Mouse (Mus musculus) thymus, postnatal 4 days (tissue): ENCODE results near the gene Kdf1.

Experiments used
- DNase-seq: peaks from one replicate; pipeline ENCODE4 v3.0.0; 2021

The Kdf1 gene

DNA sequence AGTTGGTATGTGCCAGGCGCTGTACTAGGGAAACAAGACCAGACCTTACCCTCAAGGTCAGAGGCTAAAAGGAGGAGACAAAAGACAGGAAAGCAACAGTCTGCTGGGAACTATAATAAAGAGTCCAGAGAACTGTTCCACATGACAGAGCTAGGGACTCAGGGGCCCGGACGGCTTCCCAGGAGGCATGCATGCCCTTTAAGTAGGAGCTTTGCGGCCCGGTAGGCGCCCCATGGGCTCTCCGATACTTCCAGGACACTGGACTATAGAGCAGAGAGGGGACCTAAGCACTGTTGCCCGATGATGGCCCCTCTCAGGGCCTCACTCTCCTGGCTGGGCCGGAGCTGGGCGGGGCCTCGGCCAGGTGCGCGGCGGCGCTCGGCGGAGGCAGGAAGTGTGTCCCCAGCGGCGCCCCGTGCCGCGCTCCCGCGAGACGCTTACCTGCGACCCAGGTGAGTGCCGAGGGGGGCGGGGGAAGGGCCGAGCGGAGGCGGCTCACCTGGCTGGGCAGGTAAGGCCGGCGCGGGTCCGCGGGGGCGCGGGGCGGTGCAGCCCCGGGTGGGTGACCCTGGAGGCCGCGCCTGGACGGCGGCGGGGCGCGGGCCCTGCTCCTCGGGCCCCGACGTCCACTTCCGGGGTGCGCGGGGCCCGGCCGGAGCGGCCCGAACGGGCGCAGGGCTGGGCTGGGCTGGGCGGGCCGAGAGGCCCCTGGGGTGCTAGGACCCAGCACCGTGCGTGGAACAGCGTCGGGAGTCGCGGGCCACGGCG lies at the start of gene Kdf1:
Gene Kdf1 (plus strand): TSS at position 363 of the 768 bp plus-strand sequence.
- DNase-seq = peak; percentile 49

DNA sequence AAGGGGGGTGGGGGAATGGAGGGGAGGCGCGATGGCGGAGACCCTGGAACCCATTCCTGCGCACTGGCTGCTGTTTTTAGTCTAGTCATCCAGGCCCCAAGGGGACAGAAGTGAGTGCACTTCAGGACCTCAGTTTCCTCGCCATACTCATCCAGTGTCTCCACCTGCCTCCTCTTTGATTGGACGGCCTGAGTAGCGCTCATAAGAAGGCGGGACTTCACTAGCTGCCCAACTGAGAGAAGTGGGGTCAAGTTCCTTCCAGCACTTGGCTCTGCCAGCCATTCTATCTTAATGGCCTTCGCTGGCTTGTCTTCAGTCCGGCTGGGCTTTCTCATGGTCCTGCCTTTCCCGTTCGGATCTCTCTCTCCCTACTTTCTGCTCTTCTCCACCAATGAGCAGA lies 49.6 kb upstream of the Kdf1 start:
- DNase-seq = no peak

DNA sequence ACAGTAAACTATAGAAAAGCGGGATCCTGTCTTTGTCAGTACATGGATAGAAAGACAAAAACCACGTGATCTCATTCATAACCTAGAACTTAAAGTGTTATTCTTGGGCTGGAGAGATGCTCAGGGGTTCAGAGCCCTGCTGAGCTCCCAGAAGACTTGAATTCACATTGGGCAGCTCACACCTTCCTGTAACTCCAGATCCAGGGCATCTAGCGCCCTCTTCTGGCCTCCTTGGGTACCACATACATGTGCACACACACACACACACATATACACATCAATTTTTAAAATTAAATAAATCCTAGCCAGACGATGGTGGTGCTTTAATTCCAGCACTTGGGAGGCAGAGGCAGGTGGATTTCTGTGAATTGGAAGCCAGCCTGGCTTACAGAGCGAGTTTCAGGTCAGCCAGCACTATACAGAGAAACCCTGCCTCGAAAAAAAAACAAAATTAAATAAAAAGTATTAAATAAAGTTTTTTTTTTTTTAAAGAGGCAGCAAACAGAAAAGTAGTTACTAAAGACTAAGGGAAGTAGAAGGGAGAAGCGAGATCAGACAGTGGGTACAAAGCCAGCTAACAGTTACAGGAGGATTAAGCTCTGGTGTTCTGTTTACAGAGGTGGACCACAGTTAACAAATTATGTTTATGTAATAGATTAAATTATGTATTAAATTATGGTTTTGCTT lies 47.5 kb upstream of the Kdf1 start:
- no peak for DNase-seq

DNA sequence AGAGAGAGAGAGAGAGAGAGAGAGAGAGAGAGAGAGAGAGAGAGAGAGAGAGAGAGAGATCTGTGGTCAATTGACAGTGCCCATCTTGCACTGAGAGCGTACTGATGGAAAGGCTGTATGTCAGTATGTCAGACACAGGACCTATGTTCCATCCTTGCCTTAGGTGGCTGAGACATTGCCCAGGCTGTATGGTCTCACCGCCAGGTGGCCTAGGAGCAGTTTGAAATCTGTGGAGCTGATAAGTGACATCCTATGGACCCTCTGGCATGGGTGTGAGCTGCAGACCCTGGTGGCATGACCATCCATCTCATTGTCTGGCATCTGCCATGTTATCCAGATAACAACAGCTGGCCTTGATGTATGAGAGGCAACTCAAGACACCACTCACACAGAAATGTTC lies 44.9 kb upstream of the Kdf1 start:
- peak; percentile 47 for DNase-seq

DNA sequence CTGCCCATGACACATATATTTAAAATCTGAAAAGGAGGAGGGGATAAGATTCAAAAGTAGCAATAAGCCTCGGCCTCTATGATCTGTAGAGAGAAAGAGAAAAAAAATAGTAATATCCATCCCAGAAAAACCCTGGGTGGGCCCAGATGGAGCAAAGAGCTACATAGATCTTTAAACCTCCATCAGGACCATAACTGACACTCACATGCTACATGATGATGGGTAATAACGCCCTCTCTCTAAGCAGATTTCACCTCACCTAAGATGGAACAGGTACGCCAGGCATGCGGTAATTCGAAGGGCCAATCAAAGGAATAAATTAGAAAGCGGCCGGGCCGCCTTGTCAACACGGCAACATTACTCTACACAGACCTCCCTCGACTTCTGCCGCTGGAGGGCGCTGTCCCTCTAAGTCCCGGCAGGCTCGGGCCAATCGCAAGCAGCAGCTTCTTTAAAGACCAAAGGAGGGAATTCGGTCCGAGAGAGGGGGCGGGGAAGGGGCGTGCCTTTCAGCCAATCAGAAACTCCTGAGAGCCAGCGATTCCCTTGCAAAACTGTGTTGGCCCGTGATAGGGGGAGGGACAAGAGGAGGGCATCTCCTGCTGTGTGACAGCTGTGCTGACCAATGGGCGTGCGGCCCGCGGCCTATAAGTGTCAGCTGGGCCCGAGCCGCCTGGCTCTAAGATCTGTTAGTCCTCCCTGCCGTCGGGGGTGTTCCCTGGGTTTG lies 39.1 kb upstream of the Kdf1 start, which contains the start of gene Tent5b:
Gene Tent5b (plus strand): TSS at position 675 of the 727 bp plus-strand sequence.
- DNase-seq = peak; percentile 96

DNA sequence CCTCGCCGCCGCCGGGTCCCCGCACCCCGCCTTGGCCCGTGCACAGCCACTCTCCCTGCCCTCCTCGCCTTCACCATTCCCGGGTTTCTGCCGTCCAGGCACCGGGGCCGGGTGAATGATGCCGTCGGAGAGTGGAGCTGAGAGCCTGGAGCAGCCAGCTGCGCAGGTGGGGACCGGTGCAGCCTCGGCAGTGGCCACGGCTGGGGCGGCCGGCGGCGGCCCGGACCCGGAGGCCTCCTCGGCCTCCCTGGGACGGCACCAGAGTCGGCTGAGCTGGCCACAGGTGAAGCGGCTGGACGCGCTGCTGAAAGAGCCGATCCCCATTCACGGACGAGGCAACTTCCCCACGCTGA lies 38.6 kb upstream of the Kdf1 start:
- no peak for DNase-seq

DNA sequence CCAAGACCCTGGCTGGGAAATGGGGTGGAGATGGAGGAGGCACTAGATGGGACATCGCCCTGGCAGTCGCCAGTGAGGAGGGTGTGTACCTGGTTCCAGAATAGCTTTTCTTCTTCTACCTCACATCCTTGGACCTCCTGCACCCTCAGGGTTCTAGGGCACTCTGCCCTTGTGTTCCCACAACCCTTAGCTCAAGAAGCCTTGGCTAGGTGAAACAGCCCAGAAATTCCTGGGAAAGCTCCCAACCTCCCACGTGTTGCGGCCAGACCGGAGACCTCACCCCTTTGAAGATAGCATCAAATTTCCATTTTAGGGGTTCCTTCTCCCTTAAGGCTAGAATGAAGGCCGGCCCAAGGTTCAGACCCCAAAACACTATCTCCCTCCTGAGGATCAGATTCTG lies 38.0 kb upstream of the Kdf1 start:
- no peak for DNase-seq

DNA sequence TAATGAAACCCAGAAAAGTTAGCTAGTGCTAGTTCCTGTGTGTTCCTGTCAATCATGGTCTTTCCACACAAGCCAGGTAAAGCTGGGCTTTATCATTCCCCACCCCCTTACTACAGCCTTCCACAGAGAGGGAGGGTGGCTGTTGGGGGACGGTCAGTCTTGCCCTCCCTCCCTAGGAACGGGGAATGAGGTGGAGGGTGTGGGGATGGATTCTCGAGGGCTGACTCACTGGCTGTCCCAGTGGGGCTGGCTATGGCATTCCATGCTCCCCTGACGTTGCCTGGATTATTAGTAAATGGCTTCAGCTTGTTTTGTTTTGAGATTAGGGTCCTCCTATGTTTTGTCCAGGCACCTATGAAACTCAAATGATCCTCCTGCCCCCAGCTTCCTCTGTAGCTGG lies 37.3 kb upstream of the Kdf1 start:
- no peak for DNase-seq

DNA sequence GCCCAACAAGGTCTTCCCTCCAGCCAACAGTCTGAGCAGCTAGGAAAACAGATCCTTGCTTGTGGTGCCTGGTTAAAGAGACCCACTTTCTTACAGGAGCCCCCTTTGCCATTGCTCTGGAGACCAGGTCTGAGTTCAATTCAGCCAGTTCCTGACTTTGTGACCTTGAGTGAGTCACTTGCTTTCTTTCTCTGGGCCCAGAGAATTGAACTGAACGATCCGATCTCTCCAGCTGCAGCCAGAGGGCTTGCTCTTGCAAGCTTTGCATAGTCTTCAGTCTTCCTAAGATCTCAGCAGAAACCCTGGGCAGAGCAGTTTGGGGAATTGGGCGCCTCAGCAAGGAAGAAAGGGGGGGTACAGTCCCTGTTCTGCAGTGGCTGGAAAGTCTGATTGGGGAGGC lies 36.3 kb upstream of the Kdf1 start:
- DNase-seq = no peak

DNA sequence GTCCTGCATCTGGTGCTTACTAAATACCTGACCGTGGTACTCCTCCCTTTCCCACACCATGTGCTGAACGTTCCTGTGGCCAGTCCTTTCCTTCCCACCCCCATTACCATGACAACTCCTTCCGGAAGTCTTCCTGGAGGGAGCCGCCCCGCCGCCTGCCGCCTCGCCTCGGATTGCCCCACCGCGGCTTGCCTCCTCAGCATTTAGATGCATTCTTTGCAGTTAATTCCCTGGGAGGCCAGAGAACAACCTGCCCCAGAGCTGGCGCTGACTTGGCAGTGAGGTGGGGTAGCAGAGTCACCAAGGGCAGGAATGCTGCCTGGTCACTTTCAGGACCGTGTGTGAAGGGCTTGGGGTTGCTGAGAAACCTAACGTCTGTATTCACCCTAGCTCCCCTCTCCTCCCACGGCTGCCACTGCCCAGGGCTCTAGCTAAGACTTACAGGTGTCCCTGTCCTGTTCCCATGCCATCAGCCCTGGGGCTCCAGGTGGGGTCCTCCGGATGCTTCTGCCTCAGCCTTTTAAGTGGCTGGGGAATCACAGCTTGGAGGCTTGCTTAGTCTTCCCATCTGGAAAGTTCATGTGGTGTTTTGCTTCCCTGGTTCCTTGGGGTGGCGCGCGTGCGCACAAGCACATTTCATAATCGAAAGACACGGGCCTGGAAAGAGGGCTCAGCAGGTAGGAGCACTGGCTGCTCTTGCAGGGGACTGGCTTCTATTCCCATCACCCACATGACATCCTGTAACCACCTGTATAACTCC lies 34.3 kb upstream of the Kdf1 start:
- no peak for DNase-seq

DNA sequence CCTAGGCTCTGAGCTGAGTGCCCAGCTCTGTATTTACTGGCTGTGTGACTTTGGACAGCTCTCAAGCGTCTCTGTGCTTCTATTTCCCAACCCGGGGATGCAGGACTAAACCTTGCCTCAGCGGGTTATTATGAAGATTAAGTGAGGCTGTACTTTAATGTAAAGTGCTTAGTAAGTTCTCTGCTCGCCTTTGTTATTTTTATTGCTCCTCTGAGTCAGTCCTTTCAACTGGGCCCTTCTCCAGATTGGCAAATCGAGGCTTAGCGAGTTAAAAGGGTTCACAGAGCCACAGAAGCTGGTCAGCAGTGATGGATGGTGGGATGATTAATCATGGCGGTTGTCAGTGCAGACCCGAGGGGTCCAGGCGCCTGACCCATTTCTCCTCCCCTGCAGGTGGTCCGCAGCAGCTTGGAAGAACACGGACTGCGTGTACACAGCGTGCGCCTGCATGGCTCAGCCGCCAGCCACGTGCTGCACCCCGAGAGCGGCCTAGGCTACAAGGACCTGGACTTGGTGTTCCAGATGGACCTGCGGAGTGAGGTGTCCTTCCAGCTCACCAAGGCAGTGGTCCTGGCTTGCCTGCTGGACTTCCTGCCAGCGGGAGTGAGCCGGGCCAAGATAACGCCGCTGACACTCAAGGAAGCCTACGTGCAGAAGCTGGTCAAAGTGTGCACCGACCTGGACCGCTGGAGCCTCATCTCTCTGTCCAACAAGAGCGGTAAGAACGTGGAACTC lies 32.9 kb upstream of the Kdf1 start:
- DNase-seq = no peak

DNA sequence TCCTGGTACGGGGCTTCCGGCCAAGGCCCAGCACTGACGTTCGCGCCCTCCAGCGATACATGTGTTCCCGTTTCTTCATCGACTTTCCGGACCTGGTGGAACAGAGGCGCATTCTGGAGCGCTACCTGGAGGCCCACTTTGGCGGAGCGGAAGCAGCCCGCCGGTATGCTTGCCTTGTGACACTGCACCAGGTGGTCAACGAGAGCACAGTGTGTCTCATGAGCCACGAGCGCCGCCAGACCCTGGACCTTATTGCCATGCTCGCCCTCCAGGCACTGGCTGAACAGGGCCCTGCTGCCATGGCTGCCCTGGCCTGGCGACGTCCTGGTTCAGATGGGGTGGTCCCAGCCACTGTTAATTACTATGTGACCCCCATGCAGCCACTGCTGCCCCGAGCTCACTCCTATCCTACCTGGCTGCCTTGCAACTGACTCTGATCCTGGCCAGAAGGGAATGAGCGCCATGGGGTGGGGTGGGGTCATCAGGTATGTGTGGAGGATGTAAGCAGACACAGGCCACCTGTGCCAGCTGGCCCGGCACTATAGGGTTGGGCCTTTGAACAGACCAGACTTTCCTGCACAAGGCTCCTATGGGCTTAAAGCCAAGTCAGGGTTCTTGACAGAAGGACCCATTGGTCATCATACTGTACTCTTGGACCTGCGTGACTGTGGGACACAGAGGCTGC lies 31.9 kb upstream of the Kdf1 start:
- DNase-seq = no peak

DNA sequence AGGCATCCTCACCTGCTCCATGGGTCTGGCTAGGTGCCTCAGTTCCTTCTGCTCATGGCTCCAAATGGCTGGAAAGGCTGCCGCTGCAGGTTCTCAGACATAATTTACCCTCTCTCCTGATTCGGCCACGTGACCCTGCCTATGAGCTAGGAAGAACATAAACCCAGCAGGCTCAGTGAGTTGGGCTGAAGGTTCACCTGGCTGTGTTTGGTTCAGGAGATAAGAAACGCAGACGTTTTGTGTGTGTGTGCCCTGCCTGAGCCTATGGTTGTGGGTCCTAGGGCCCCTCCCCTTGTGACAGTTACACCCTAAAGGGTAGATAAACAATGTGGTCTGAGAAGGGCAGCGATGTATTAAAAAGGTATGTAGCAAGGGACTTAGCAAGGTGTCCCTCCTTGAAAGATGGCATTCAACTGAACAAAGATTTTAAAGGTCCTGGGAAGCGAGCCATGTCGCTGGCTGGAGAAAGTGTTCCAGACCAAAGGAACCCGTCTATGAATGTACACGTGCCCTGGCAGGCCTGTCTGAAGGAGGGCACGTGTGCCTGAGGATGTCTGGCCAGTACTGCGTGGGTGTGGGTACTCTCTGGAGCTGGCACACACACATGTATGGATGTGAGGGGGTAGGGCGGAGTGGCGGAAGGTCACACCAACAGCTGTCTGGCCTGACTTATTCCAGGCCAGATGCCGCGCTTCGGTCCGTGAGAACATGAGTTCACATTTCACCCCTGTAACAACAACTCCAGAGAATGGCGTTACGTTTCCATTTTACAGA lies 30.0 kb upstream of the Kdf1 start:
- no peak for DNase-seq

DNA sequence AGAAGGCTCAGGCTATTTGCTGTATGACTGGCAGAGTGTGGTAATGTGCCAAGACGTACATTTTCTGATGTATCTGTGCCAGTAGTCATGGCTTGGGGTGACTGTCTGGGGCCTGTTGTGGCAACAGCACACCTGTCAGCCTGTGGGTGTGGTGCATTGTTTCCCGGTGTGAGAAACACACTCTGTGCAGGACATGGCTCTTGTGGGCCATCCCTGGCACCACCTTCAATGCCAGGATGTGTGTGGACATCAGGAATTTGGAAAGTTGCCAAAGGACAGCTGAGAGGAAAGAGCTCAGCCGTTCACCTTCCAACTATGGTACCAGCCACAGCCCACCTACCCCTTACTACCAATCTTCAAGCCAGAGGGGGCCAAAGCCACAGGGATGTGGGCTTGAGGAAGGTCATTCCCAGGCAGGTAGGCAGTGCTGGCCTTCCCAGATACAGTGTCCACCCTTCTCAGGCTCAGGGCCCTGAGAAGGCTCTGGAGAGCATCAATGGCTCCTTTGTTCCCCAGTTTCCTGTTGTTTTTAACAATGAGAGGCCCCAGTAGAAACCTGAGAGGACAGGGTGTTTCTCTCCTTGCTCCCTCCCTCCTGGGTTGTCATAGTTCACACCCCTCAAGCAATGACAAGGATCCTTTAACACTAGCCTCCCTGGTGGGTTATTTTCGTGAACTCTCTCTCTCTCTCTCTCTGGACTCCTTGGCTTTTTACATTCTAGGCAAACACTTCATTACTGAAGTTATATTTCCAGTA lies 29.1 kb upstream of the Kdf1 start:
- DNase-seq = no peak

DNA sequence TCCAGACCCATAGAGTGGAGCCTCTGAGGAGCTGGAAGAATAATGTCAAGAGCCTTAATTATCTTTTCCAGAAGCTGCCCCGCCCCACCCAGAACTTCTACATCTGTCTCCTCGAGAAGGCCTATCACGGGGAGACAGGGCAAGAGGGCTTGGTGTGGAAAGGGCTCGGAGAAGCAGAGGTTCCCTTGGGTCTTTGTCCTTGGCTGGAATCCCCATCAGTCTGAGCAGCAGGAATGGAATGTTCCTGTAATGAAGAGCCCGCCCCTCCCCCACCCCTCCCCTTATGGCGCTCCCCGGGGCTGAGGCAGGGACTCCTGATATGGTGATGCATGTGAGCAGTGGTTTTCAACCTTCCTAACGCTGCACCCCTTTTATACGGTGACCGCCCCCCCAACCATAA lies 27.0 kb upstream of the Kdf1 start:
- DNase-seq = no peak

DNA sequence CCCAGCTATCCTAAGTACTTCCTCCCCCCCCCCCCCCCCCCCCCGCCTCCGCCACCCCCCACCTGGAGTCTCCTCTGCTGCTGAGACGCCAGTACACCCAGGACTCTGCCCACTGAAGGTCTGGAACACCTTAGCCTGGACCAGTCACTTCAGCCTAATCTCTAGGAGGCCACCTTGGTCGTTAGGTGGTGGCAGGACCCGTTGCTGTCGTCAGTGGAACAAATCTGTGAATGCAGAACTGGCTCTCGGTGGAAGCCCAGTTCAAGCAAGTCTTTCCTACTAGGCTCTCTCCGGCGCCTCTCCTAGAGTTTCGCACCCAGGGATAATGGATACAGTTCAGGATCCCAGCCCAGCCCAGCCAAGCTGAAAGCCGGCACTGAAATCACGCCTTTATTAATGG lies 24.9 kb upstream of the Kdf1 start:
- DNase-seq = no peak

DNA sequence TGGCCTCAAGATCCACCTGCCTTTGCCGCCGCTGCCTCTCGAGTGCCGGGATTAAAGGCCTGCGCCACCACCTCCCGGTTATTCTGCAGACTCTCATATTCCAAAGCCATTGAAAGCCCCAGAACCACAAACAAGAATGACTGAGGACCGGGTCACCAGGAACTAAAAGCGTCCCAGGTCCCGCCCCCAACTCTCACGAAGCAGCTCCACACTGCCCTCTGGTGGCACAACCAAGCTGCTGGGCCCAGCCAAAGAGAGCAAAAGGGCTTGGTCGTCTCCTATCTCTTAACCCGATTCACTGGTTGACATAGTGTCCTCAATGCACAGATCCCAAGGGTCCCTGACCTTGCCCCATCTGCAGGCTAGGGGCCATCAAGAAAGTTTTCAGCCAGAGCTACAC lies 24.3 kb upstream of the Kdf1 start:
- DNase-seq = peak; percentile 96

DNA sequence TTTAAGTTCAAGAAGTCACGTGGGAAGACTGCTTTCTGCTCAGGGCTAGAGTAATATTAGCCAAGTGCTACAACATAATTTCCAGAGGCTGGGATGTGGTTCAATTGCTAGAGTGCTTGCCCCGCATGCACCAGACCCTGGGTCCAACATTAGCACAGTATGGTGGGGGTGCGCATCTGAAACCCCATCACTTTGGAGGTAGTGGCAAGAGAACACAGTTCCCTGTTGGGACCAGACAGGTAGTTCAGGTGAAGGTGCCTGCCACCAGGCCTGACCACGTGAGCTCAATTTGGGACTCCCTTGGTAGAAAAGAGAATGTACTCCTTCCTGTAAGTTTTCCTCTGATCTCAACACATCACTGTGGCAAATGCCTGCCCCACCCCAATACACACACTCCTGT lies 23.9 kb upstream of the Kdf1 start:
- no peak for DNase-seq

DNA sequence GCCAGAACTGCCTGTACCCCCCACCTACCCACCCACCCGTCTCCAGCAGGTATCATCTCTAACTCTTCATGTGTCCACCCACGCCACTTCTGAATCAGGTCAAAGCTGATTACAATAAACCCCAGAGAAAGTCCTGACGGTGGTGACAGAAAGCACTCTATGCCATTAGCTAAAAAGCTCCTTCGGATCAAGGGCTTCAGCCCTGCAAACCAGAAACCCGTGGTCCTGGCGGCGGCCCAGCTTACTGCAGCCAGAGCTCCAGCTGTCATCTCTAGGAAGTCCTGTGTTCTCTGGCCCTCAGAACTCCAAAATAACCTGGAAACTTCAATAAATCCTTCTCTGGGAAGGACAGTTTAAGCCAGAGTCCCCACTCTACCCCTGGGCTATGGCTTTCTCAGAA lies 23.1 kb upstream of the Kdf1 start:
- no peak for DNase-seq

DNA sequence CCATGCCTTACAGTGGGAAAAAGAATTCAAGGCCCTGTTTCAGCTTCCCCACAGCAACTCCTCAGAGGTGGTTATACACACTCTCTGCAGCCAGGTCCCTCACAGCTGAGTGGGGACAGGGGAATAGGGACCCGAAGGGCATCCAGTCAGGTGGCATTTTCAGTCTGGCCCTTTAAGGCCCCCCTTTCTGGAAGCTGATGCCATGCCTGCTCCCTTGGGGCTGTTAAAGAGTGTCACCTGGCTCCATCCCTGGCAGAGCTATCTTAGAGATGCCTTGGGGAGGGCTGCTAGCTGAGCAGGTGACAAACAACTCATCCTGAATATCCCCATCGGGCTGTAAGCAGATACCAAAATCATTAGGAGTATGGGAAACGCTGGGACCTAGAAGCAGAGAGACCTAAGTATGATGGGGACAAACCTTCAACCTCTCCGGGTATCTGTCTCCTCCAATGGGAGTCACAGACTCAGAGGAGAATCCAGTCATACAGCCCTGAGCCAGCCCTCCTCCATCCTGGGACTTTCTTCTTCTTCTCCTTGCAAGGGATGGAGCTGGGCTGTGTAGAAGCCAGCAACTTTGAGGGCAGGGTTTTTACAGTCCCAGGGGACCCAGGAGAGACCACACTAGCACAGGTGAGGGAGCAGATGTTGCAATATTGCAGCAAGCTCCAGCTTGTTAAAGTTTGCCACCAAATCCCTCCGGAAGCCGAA lies 21.9 kb upstream of the Kdf1 start:
- DNase-seq = no peak
